Mouse (Mus musculus): Measurements from ENCODE around the gene Enc1. TPM values are rescaled to one million over a fixed set of nuclear protein-coding genes. Genes with fewer than 3 reads are reported as not detected.
A peak's percentile ranks its signal among the peaks of the same experiment; 100 is the strongest.

Gene Enc1
- polyA plus RNA-seq, 1 experiment from 2014 or later, result 14.1 TPM

- WGBS, result 63% methylated on average over 2 of the region's 2 CpGs
- Histone ChIP-seq H3K27me3 (ENCODE audit: insufficient read depth, low read length) (no peaks in the 10 kb centered on the region), H3K9ac (no peak overlapping the region), H3K4me2 (no peak overlapping the region), H3K4me3 (ENCODE audit: low read depth, low read length) (no peak overlapping the region), H3K36me3 (ENCODE audit: insufficient read depth) (no peaks in the 10 kb centered on the region), H3K4me1 (ENCODE audit: insufficient read depth) (no peaks in the 10 kb centered on the region), H3K9me3 (ENCODE audit: low read depth, low read length) (no peaks in the 10 kb centered on the region), H3K27ac (ENCODE audit: low read depth) (no peak overlapping the region)
- ATAC-seq (ENCODE audit: insufficient read depth) (no peak), DNase-seq (no peak)
- TF ChIP-seq CTCF (IDR thresholded peaks at IDR 0.05; ENCODE audit: low read depth), result no peak
These were observed 29.8 kb downstream of the Enc1 start for GRCm38 (mm10) chr13:97270723-97271122.

DNA sequence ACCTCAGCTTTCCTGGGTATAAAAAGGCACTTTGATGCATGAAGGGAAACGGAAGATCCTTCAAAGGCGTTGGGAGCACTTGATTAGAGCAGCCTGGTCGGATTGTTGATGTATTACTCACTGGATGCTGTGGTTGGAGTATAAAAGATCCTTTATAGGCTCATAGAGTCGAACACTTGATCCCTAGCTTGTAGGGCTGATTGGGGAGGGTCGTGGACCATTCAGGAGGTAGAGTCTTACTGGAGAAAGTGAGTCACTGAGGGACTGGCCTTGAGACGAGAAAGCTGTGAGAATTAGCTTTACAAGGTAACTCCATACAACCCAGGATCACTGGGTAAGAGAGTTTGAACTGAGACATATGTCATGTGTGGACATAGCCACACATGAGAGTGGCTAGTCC, 30.7 kb downstream of the Enc1 start:
- Histone ChIP-seq H3K36me3 (ENCODE audit: insufficient read depth) (no peaks in the 10 kb centered on the region), H3K4me3 (ENCODE audit: low read depth, low read length) (no peak overlapping the region), H3K9ac (no peak overlapping the region), H3K9me3 (ENCODE audit: low read depth, low read length) (no peaks in the 10 kb centered on the region), H3K4me1 (ENCODE audit: insufficient read depth) (no peaks in the 10 kb centered on the region), H3K4me2 (no peak overlapping the region), H3K27me3 (ENCODE audit: insufficient read depth, low read length) (no peaks in the 10 kb centered on the region), H3K27ac (ENCODE audit: low read depth) (no peak overlapping the region)
- ATAC-seq (ENCODE audit: insufficient read depth) (no peak), DNase-seq (peak; percentile 11)
- 45% methylated on average over 6 of the region's 6 CpGs for WGBS
- no peak for TF ChIP-seq CTCF (IDR thresholded peaks at IDR 0.05; ENCODE audit: low read depth)

GRCm38 (mm10) chr13:97274757-97275156, 33.9 kb downstream of the Enc1 start:
- H3K4me3 ChIP-seq (ENCODE audit: low read depth, low read length), result no peak overlapping the region
- no peaks in the 10 kb centered on the region for H3K36me3 ChIP-seq (ENCODE audit: insufficient read depth)
- no peak overlapping the region for H3K27ac ChIP-seq (ENCODE audit: low read depth)
- WGBS, result 68% methylated on average over 3 of the region's 3 CpGs
- no peaks in the 10 kb centered on the region for H3K9me3 ChIP-seq (ENCODE audit: low read depth, low read length)
- TF ChIP-seq CTCF (IDR thresholded peaks at IDR 0.05; ENCODE audit: low read depth), result no peak
- H3K4me1 ChIP-seq (ENCODE audit: insufficient read depth), result no peaks in the 10 kb centered on the region
- H3K9ac ChIP-seq, result no peak overlapping the region
- DNase-seq, result no peak
- no peak for ATAC-seq (ENCODE audit: insufficient read depth)
- no peak overlapping the region for H3K4me2 ChIP-seq
- no peaks in the 10 kb centered on the region for H3K27me3 ChIP-seq (ENCODE audit: insufficient read depth, low read length)

DNA sequence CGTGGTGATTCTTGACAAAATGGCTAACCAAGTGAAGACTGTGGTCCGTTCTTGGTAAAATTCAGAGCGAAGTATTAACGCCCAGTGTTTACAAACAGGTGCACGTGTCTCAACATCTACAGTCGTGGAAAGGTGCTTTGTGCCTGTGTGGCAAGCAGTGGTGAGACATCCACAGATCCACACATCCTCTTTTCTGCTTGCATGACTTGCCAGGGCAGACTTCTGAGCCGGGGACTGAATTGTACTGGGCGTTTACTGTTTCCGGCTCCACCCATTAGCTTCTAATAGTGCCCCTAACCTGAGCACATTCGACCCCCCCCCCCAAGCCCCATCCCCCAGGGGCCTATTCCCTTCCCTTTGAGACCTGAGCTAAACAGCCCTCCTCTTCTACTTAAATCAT, 34.6 kb downstream of the Enc1 start:
- H3K36me3 ChIP-seq (ENCODE audit: insufficient read depth), result no peaks in the 10 kb centered on the region
- no peak overlapping the region for H3K9ac ChIP-seq
- ATAC-seq (ENCODE audit: insufficient read depth) (no peak), DNase-seq (no peak)
- H3K27me3 ChIP-seq (ENCODE audit: insufficient read depth, low read length), result no peaks in the 10 kb centered on the region
- TF ChIP-seq CTCF (IDR thresholded peaks at IDR 0.05; ENCODE audit: low read depth), result no peak
- H3K4me2 ChIP-seq, result no peak overlapping the region
- no peaks in the 10 kb centered on the region for H3K9me3 ChIP-seq (ENCODE audit: low read depth, low read length)
- 66% methylated on average over 10 of the region's 10 CpGs for WGBS
- no peak overlapping the region for H3K4me3 ChIP-seq (ENCODE audit: low read depth, low read length)
- no peaks in the 10 kb centered on the region for H3K4me1 ChIP-seq (ENCODE audit: insufficient read depth)
- no peak overlapping the region for H3K27ac ChIP-seq (ENCODE audit: low read depth)

DNA sequence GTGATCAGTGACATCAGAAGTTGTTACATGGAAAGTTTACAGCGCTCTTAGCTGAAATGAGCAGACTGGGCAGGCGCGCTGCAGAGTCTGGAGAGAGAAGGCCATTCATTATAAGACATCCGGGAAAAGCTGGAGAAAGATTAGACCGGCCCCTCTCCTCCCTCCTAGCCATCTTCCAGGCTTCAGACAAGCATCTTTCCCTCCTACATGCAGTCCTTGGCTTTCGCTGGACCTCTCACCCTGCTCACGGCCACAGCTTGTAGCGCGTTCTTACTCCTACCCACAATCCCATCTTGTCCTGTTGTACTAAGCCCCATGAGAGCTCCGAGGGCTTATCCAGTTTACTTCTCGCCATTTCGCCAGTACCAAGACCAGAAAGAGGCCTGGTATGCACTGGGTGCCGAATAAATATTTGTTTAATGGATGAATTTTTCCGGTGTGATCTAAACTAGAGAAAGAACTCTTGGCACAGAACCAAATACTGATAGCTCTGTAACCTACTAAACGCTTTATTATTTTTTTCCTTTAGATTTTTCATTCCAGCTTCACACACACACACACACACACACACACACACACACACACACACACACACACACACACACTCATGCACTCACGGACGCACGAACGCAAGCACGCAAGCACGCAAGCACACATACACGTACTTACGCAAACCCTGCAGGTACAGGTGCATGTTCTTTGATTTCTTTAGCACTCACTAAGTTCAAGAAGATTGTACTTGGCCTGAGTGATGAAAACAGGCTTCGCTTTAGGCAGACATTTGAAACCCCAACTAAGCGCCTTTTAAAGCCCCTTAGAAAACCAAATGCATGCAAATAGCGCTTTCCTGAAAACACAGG, 41.4 kb downstream of the Enc1 start:
- Histone ChIP-seq H3K9ac (peak overlapping the region; percentile 0; the same call in 1 of the 2 replicates), H3K27me3 (ENCODE audit: insufficient read depth, low read length) (no peaks in the 10 kb centered on the region), H3K4me3 (ENCODE audit: low read depth, low read length) (peak overlapping the region; percentile 11), H3K4me1 (ENCODE audit: insufficient read depth) (peaks cover 9% of the 10 kb centered on the region; the same call in 1 of the 2 replicates), H3K36me3 (ENCODE audit: insufficient read depth) (no peaks in the 10 kb centered on the region), H3K9me3 (ENCODE audit: low read depth, low read length) (no peaks in the 10 kb centered on the region), H3K4me2 (peak overlapping the region; percentile 52), H3K27ac (ENCODE audit: low read depth) (peak overlapping the region; percentile 39)
- ATAC-seq (ENCODE audit: insufficient read depth) (peak; percentile 65; the same call in 1 of the 2 replicates), DNase-seq (peak; percentile 76)
- no peak for TF ChIP-seq CTCF (IDR thresholded peaks at IDR 0.05; ENCODE audit: low read depth)
- WGBS, result 7% methylated on average over 26 of the region's 26 CpGs

- no peak overlapping the region for H3K9ac ChIP-seq
- peak; percentile 42 for DNase-seq
- 9% methylated on average over 9 of the region's 9 CpGs for WGBS
- ATAC-seq (ENCODE audit: insufficient read depth), result peak; percentile 54; the same call in 1 of the 2 replicates
- H3K27me3 ChIP-seq (ENCODE audit: insufficient read depth, low read length), result no peaks in the 10 kb centered on the region
- H3K27ac ChIP-seq (ENCODE audit: low read depth), result peak overlapping the region; percentile 39
- H3K36me3 ChIP-seq (ENCODE audit: insufficient read depth), result no peaks in the 10 kb centered on the region
- TF ChIP-seq CTCF (IDR thresholded peaks at IDR 0.05; ENCODE audit: low read depth), result no peak
- H3K4me2 ChIP-seq, result peak overlapping the region; percentile 52
- peaks cover 9% of the 10 kb centered on the region; the same call in 1 of the 2 replicates for H3K4me1 ChIP-seq (ENCODE audit: insufficient read depth)
- no peak overlapping the region for H3K4me3 ChIP-seq (ENCODE audit: low read depth, low read length)
- no peaks in the 10 kb centered on the region for H3K9me3 ChIP-seq (ENCODE audit: low read depth, low read length)
These were observed 42.0 kb downstream of the Enc1 start for GRCm38 (mm10) chr13:97282911-97283281.

DNA sequence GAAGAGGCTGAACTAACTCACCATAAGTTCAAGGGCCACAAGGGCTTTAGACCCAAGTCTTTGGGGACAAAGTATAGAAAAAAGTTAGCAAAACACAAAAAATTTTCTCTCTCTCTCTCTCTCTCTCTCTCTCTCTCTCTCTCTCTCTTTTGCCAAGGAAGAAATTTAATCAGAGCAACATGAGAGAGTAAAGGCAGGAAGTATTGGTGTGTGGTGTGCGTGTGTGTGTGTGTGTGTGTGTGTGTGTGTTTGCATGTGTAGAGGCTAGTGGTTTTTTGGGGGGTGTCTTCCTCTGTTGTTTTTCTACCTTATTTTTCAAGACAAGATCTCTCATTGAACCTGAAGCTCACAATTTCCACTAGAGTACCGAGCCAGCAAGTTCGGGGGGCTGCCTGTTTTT, 46.1 kb downstream of the Enc1 start:
- Histone ChIP-seq H3K9ac (no peak overlapping the region), H3K4me3 (ENCODE audit: low read depth, low read length) (no peak overlapping the region), H3K4me2 (no peak overlapping the region), H3K27ac (ENCODE audit: low read depth) (no peak overlapping the region), H3K9me3 (ENCODE audit: low read depth, low read length) (no peaks in the 10 kb centered on the region), H3K36me3 (ENCODE audit: insufficient read depth) (no peaks in the 10 kb centered on the region), H3K4me1 (ENCODE audit: insufficient read depth) (peaks cover 14% of the 10 kb centered on the region; the same call in 1 of the 2 replicates), H3K27me3 (ENCODE audit: insufficient read depth, low read length) (no peaks in the 10 kb centered on the region)
- ATAC-seq (ENCODE audit: insufficient read depth) (no peak), DNase-seq (no peak)
- TF ChIP-seq CTCF (IDR thresholded peaks at IDR 0.05; ENCODE audit: low read depth), result no peak
- 90% methylated on average over 3 of the region's 3 CpGs for WGBS

Measured in lung, embryonic 14.5 days (tissue).